Mouse (Mus musculus): ENCODE results near the gene Calm3. TPM values are rescaled to one million over a fixed set of nuclear protein-coding genes. Genes with fewer than 3 reads are reported as not detected.

Gene Calm3
- total RNA-seq, 4 experiments from 2014 or later: 278 to 314 (median 294) TPM

DNA sequence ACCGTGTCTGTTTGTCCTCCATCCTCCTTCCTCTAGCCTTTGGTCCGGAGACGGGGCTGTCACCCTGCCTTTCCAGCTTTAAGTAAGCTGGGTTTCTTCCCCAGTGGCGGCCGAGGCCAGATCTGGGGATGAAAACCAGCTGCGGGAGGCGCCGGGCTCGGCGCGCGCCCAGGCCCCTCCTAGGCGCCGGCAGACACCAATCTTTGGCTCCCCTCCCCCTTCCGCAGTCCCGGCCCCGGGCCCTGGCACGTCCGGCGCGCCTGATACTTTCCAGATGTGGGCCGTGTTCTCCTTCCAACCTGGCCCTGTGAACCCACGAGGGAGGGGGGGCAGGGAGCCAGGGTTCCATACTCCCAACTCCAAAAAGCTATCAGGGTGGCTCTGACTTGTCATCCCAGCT lies 33.0 kb downstream of the Calm3 start:
- no peak for DNase-seq

DNA sequence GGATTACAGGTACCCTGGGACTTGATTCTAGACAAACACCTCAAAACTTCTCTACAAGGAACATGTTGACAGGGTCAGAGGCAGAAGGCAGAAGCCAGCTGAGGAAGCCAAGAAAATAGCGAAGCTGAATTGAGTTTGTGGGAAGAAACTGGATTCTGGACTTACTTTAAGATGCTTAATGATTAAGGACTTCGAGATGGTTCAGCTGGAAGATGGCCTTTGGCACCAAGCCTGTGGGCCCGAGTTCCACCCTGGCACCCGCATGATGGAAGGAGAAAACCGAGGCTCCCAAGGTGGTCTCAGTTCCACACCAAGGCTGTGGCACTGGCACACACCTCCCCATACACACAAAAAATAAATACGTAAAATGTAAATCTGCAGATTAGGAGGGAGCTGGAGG lies 33.4 kb downstream of the Calm3 start:
- no peak for DNase-seq

DNA sequence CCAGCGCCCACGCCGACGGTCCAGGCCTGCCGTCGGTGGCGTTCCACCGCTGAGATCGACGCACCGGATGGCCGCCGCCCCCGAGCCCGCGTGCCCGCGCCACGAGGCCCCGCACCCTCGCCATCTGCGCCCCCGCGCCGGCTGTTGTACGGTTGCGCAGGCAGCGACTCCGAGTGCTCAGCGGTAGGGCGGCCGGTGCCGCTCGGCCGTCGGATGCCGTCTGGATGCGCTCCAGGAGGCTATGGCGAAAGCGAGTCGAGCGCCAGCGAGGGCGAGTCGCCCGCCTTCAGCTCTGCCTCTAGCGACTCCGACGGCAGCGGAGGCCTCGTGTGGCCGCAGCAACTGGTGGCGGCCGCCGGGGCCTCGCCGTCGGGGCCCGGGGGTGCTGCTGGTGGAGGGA lies 38.0 kb downstream of the Calm3 start:
- DNase-seq: no peak

DNA sequence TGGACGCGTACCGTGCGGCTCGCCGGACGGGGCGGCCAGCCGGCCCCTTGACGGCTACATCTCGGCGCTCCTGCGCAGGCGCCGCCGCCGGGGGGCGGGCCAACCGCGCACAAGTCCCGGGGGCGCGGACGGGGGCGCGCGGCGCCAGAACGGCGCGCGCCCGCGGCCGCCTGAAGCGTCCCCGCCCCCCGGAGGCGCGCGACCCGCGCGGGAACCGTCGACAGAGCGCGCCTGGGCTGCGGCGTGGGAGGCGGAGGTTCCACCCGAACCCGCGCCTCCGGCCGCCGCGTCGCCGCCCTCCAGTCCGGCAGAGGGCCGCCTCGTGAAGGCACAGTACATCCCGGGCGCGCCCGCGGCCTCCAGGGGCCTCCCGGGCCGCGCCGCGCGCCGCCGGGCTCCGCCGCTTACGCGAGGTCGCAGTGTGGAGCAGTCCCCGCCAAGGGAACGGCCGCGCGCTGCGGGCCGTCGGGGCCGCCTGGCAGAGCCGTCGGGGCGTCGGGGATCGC lies 38.6 kb downstream of the Calm3 start:
- no peak for DNase-seq

DNA sequence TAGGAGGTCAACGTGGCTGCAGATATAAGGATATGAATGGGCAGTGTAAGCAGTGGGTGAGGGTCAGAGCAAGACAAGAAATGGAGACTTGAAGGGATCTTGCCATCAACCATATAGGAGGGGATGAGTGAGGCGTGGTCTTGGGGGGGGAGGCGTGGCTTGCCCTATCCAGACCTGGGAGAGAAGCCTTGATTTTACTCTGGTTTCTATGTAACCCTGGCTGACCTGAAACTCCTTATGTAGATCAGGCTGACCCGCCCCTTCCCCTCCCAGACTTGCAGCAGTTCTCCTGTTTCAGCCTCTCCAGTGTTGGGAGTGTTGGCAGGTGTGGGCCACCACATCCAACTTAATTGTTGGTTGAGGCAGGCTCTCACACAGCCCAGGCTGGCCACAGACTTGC lies 39.6 kb downstream of the Calm3 start:
- no peak for DNase-seq

DNA sequence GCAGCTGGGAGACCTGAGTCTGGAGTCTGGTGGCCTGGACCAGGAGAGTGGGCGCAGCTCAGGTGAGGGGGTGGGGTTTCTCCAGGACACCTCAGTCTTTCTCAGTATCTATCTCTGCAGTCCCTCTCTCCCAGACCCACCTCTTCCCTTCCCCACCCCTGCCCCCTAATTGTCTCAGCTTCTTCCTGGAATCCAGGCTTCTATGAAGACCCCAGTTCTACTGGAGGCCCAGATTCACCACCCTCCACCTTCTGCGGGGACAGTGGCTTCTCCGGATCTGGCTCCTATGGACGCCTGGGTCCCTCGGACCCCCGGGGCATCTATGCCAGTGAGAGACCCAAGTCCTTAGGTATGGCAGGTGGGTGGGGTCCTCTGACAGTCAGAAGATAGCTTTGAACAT lies 40.8 kb downstream of the Calm3 start:
- DNase-seq: no peak

DNA sequence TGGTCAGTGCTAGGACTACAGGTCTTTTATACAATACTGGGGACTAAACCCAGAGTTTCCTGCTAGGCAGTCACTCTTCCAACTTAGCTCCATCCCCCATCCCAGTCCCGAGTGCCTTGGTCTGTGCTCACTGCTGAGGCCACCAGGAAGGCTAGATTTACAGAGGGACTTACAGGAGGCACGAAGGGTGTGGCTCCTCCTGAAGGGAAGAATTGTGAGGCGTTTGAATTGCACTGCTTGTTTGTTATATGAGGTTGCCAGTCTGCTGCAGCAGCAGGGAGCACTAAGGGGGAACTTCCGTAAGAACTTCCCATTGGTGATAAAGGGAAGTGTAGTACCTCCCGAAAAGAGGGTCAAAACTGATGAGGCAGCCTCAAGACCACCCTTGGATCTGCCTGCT lies 43.3 kb downstream of the Calm3 start:
- no peak for DNase-seq

DNA sequence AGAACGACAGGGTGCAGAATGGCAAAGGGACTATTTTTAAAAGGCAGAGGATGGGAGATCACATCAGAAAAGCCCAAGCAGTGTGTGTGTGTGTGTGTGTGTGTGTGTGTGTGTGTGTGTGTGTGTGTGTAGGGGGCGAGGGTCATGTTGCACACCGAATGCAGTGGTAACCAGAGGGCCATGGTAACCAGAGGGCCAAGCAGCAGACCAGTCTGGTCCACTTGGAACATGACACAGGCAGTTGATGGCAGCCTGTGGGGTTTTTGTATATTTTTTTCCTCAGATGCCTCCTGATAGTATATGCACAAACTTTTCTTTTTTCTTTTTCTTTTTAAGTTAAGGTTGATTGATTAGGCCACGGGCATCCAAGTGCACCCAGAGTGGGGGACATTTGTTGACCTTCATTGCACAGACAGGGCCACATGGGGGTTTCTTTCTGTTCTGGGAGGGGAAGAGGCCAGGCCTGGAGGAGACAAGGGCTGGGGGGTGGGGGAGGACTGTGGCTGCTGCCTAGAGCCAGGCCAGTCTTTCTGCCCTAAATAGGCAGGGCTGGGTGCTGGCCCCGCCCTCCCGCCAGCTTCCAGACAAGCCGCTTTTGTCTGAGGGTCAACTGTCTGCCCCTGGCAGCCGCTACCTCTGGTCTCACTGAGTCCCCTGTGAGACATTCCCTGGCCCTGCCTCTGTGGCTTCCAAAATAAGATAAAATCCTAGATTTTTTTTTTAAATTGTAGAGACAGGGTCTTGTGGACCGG lies 43.9 kb downstream of the Calm3 start:
- DNase-seq: no peak

DNA sequence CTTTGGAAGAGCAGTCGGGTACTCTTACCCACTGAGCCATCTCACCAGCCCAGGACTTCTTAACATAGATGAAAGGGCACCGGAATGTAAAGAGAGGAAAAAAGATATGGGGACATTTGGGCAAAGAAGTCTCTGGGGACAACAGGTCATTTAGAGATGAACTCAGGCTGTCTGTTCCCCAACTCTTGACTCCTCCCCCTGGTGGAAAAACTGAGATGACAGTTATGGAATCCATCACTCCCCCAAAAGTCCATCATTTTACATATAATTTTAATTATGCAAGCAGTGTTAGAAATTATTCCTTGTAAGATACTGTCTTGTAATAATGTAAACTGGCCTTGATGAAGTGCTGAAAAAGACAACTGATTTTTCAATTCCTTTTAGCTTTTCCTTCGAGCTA lies 46.2 kb downstream of the Calm3 start:
- DNase-seq: no peak

DNA sequence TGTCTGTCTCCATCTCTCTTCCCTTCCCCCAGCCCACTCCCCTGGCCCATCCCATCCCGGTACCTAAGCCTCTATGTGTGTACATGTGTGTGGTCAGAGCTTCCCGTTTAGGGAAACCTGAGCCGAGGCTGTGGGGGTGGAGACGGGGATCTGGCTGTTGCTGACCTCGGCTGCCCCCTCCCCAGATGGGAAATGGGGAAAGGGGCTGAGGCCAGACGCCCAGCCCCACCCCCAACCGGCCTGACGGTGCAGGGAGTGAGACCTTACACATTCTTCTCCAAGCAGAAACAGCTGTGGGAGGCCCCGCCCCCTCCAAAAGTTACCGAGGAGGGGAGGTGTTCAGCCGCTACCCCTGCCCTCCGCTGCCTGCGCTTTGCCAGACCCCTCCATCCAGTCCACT lies 47.3 kb downstream of the Calm3 start:
- DNase-seq: no peak

DNA sequence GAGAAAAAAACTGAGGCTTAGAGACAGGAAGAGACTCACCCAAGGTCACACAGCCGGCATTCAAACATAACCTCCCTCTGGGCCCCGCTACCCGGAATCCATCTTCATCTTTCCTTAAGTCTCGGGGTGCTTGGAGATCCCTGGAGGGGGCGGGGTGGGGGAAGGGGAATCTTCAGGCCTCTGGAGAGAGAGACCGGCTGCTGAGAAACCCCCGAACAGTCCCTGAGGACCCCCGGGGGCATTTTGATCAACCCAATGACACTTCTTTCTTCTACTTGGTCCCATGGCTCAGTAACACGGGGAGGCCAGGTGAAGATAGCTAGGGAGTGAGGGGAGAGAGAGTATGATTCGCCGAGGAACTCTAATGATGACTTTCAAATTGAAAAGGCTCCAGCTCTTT lies 47.9 kb downstream of the Calm3 start:
- DNase-seq: no peak

DNA sequence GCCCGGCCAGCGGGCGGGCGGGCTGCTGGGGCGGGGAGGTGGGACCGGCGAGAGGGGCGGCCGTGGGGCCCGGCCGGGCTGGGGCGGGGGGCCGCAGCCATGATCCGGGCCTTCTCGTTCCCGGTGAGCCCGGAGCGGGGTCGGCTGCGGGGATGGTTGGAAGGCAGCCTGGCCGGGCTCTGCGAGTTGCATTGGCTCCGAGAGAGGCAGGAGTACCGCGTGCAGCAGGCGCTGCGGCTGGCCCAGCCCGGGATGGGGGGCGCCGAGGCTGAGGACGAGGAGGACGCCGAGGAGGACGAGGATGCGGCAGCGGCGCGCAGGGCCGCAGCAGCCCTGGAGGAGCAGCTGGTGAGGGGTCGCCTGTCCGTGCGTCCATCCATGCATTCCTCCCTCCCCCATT lies 48.6 kb downstream of the Calm3 start:
- no peak for DNase-seq

DNA sequence AGATGAGACGGTGACA lies 48.8 kb downstream of the Calm3 start, which contains the start of gene Dact3:
TSS of gene Dact3 (plus strand) at position 8 of the 16 bp plus-strand sequence.
- no peak for DNase-seq

DNA sequence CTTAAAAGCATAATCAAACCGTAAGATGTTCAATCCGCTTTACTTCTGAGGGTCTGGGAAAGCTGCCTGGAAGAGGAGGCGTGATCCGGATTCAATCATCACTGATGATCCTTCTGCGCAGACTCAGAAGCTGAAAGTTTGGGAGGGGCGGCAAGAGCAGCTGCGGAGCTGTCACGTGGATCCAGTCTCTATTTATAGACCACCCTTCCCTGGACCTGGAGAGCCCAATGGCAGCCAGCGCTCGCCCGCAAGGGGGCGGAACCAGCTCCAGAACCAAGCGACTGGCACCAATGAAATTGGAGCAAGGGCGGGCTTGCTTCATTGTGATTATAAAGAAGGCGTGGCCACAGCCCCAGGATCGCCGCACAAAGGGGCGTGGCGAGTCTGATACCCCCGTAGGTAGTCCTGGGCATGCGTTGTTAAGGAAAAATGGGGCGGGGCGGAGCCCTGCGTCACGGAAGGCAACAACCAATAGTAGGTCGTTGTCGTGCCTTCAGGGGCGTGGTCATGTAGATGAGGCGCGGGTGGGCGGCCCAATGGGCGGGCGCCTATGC lies 49.1 kb downstream of the Calm3 start:
- peak; percentile 100 for DNase-seq

DNA sequence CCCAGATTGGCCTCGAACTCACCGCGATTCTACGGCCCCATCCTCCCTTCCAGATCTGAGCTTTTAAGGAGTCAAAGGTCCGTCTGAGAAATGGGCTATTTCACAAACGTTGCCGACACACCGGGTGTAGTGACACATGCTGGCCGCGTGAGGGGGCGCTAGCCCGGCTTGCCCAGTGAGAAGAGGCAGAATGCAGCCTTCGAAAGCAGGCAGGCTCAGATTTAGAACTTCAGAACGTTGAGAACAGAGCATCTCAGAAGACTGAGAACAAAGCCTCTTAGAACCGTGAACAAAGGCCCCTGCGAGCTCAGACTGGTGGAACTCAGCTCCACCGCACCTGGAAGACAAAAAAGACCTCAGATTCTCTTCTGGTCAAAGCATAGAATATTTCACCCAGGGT lies 49.7 kb downstream of the Calm3 start:
- DNase-seq: peak; percentile 67

DNA sequence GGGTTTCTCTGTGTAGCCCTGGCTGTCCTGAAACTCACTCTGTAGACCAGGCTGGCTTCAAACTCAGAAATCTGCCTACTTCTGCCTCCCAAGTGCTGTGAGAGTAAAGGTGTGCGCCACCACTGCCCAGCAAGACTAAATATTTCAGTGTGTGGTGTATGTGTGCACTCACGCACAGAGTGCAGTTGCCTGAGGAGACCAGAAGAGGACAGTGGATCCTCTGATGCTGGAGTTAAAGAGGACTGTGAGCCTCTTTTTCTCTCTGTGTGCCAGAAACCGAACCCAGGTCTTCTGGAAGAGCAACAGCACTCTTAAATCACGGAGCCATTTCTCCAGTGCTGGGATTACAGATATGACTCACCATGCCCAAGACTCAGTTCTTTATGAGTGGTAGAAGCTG lies 50.5 kb downstream of the Calm3 start:
- DNase-seq: no peak

DNA sequence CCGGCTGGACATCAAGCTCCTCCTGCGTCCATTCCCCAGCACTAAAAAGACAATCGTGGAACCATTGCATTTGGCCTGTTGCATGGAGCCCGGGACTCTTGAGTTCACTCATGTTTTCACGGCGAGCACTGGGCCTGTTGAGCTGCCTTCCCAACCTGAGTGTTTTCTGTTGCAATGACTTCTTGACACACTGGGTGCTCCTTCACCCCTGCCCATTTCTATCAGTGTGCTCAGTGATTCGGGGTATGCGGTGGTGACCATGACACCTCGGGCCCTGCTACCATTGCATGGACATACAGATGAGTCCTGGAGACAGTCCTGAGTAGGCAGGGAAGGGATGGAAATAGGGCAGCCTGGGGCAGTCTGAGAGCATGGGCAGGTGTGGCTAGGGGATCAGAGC lies 51.4 kb downstream of the Calm3 start:
- DNase-seq: no peak

DNA sequence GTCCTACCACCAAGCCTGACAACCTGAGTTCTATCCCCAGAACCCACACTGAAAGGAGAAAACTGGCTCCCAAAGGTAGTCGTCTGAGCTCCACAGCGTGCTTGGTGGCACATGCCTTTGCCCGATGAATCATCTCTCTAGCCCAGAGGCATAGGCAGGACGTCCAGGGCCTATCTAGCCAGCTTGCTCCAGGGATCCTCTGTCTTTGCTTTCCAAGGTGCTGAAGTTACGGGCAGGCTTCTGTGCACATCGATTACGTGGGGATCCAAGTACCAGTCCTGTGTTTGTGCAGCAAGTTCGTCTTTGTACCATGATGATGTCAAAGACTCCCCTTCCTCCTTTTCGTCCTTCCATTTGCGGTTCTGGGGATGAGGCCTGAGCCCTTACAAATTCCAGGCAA lies 52.3 kb downstream of the Calm3 start:
- no peak for DNase-seq

DNA sequence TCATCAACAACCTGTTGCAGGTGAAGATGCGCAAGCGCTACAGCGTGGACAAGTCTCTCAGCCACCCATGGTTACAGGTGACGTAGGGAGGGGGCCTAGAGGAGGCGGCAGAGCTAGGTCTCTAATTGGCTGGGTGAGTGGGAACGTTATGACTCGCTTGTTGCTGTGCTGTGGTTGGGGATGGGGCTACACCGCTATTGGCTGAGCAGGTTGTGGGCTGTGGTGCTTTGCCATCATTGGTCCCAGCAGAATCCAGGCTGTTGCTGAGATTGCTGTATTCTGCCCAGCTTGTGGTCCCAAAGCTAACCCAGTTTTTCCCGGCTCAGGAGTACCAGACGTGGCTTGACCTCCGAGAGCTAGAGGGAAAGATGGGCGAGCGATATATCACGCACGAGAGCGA lies 54.4 kb downstream of the Calm3 start:
- DNase-seq: peak; percentile 43

DNA sequence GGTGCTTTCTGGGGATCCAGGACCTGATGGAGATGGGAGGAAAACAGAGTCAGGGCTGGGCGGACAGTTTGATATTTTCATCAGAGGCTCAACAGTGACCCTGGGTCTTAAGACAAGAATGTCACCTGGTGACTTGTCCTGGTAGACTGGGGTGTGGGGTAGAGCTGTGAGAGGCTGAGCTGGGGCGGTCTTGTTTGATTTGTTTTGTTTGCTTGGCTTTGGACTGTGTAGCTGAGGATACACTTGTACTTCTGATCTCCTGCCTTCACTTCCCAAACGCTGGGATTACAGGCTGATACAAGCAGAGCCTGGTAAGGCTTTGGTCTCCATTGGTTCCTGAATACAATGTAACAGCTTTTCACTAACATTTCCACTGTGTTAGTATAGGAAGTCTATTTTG lies 56.4 kb downstream of the Calm3 start:
- DNase-seq: no peak

Other genes with a start within 250 kb of the Calm3 start
- not detected for gene Ceacam15, start 248.4 kb downstream of the Calm3 start, total RNA-seq (2022)
- gene Ceacam9, start 202.2 kb downstream of the Calm3 start, total RNA-seq (2022): not detected
- 100 to 1,000 TPM; 127 to 153 (median 133) TPM for gene Ap2s1, start 185.7 kb downstream of the Calm3 start, total RNA-seq (2022)
- gene Slc1a5, start 142.8 kb downstream of the Calm3 start, total RNA-seq (2022): 100 to 1,000 TPM in 1 of 4 experiments, 10 to 100 TPM in 3; 77.8 to 202 (median 91.2) TPM
- gene Strn4, start 108.2 kb downstream of the Calm3 start, total RNA-seq (2022): 100 to 1,000 TPM in 1 of 4 experiments, 10 to 100 TPM in 3; 62.2 to 100 (median 74.6) TPM
- 10 to 100 TPM; 22.0 to 26.2 (median 24.9) TPM for gene Fkrp, start 107.4 kb downstream of the Calm3 start, total RNA-seq (2022)
- 10 to 100 TPM; 17.0 to 27.1 (median 20.9) TPM for gene Prkd2, start 81.2 kb downstream of the Calm3 start, total RNA-seq (2022)
- gene Dact3, start 48.8 kb downstream of the Calm3 start, total RNA-seq (2022): 1 to 10 TPM; 4.2 to 5.9 (median 4.6) TPM
- 1 to 10 TPM in 1 of 4 experiments, under 1 TPM in 1, not detected in 2; 1.00 to 1.0 TPM for gene Gng8, start 32.3 kb downstream of the Calm3 start, total RNA-seq (2022)
- gene Ptgir, start 17.6 kb downstream of the Calm3 start, total RNA-seq (2022): 1 to 10 TPM; 2.4 to 3.3 (median 2.6) TPM
- gene Pnmal2, start 20.6 kb upstream of the Calm3 start, total RNA-seq (2022): 10 to 100 TPM; 35.2 to 71.0 (median 48.2) TPM
- gene Pnmal1, start 35.6 kb upstream of the Calm3 start, total RNA-seq (2022): 1 to 10 TPM; 6.4 to 9.3 (median 7.3) TPM
- gene Gm42372, start 59.0 kb upstream of the Calm3 start, total RNA-seq (2022): 1 to 10 TPM; 2.3 to 3.1 (median 2.7) TPM
- gene Ccdc8, start 68.6 kb upstream of the Calm3 start, total RNA-seq (2022): 10 to 100 TPM; 22.0 to 47.8 (median 30.0) TPM
- 10 to 100 TPM; 74.7 to 96.9 (median 91.3) TPM for gene Ppp5c, start 103.8 kb upstream of the Calm3 start, total RNA-seq (2022)
- gene Hif3a, start 138.3 kb upstream of the Calm3 start, total RNA-seq (2022): 1 to 10 TPM; 2.1 to 5.4 (median 3.7) TPM
- gene Psg16, start 149.9 kb upstream of the Calm3 start, total RNA-seq (2022): under 1 TPM; 0.10 to 0.51 (median 0.43) TPM
- not detected for gene Ceacam3, start 226.2 kb upstream of the Calm3 start, total RNA-seq (2022)